Mouse (Mus musculus) limb, embryonic 14.5 days (tissue): Measurements from ENCODE around the gene Nit2. TPM values are rescaled to one million over a fixed set of nuclear protein-coding genes. Genes with fewer than 3 reads are reported as not detected.

Experiments
- ATAC-seq: fragments of 200-750 bp; cut with Nextera tagmentation; 2 replicates; pipeline ENCODE4 v1.8.0; 2017; ENCODE audit warnings: low read depth, moderate number of reproducible peaks, moderate TSS enrichment; ENCODE audit not compliant: low FRiP score
- DNase-seq: peaks from one replicate; pipeline ENCODE4 v3.0.0-alpha.2; 2015; ENCODE audit warnings: low spot score
- H3K27ac ChIP-seq: fragments of 300-500 bp; sonication (generic); replicated peaks from 2 replicates; pipeline ENCODE4 v1.5.1; 2014; ENCODE audit warnings: low read depth, mild to moderate bottlenecking, low read length, moderate library complexity, mixed read lengths
- H3K27me3 ChIP-seq: fragments of 300-500 bp; sonication (generic); 2 replicates; pipeline ENCODE4 v1.6.1; 2014; ENCODE audit warnings: low read length, mixed read lengths; ENCODE audit not compliant: control insufficient read depth, insufficient read depth
- H3K36me3 ChIP-seq: fragments of 300-500 bp; sonication (generic); 2 replicates; pipeline ENCODE4 v1.6.1; 2014; ENCODE audit warnings: mild to moderate bottlenecking, low read length, moderate library complexity, mixed read lengths; ENCODE audit not compliant: control insufficient read depth, insufficient read depth
- H3K4me1 ChIP-seq: fragments of 300-500 bp; sonication (generic); 2 replicates; pipeline ENCODE4 v1.6.1; 2014; ENCODE audit warnings: antibody characterized with exemption, low read length, mixed read lengths; ENCODE audit not compliant: control insufficient read depth, insufficient read depth
- H3K4me2 ChIP-seq: fragments of 300-500 bp; sonication (generic); replicated peaks from 2 replicates; pipeline ENCODE4 v1.6.1; 2014; ENCODE audit warnings: low read depth, mild to moderate bottlenecking, low read length, moderate library complexity; ENCODE audit not compliant: severe bottlenecking
- H3K4me3 ChIP-seq: fragments of 300-500 bp; sonication (generic); replicated peaks from 2 replicates; pipeline ENCODE4 v1.5.1; 2014; ENCODE audit warnings: low read length
- H3K9ac ChIP-seq: fragments of 300-500 bp; sonication (generic); 2 replicates; pipeline ENCODE4 v1.6.1; 2014; ENCODE audit warnings: mild to moderate bottlenecking, low read depth, low read length, moderate library complexity; ENCODE audit not compliant: severe bottlenecking
- H3K9me3 ChIP-seq: fragments of 300-500 bp; sonication (generic); 2 replicates; pipeline ENCODE4 v1.6.1; 2016; ENCODE audit warnings: low read length; ENCODE audit not compliant: control insufficient read depth
- POLR2A ChIP-seq: fragments of 200-500 bp; IDR thresholded peaks from 2 replicates; pipeline ENCODE4 v1.8.0; 2012; ENCODE audit warnings: inconsistent platforms, mild to moderate bottlenecking, moderate library complexity, borderline replicate concordance; ENCODE audit not compliant: insufficient read depth, insufficient read length; ENCODE audit errors: extremely low read depth
- WGBS: fragments of 180-500 bp; shearing (Covaris S2); extraction: QIAGEN DNeasy Blood & Tissue Kit; methylation state at CpG from one replicate; pipeline ENCODE4 v1.1.7; 2014; 5-methylcytosine and 5-hydroxymethylcytosine counted together
- polyA plus RNA-seq, 2 experiments: library from polyadenylated mRNA; depleted of rRNA in 1 of 2; stranded (reverse) in 1 of 2; unstranded in 1 of 2; fragments of >200 nt; fragmentation: Nextera tagmentation in 1 of 2; extraction: Ambion mirVana in 1 of 2; gene quantifications; 2 replicates each; pipeline versions ENCODE4 v1.2.1 to v1.2.3; 2012 to 2014

Gene Nit2
- polyA plus RNA-seq, 2 experiments, result 46.4 to 83.0 TPM

- TF ChIP-seq POLR2A, result no peak
- Histone ChIP-seq H3K9me3 (no peaks in the 10 kb centered on the region), H3K27ac (no peak overlapping the region), H3K36me3 (peaks cover 38% of the 10 kb centered on the region), H3K4me1 (no peaks in the 10 kb centered on the region; the same call in 1 of the 2 replicates), H3K9ac (no peak overlapping the region), H3K4me2 (no peak overlapping the region), H3K27me3 (no peaks in the 10 kb centered on the region), H3K4me3 (no peak overlapping the region)
- no peak for ATAC-seq
- no peak for DNase-seq
- 77% methylated on average over 6 of the region's 6 CpGs for WGBS
Observed at GRCm38 (mm10) chr16:57171570-57171969, 4.4 kb upstream of the Nit2 start.

GRCm38 (mm10) chr16:57171161-57171560 lies 4.0 kb upstream of the Nit2 start:
- no peak for TF ChIP-seq POLR2A
- Histone ChIP-seq H3K27me3 (no peaks in the 10 kb centered on the region), H3K4me2 (no peak overlapping the region), H3K4me1 (no peaks in the 10 kb centered on the region; the same call in 1 of the 2 replicates), H3K9me3 (no peaks in the 10 kb centered on the region), H3K4me3 (no peak overlapping the region), H3K9ac (no peak overlapping the region), H3K27ac (no peak overlapping the region), H3K36me3 (peaks cover 34% of the 10 kb centered on the region)
- DNase-seq (no peak), ATAC-seq (no peak)
- WGBS, result 93% methylated on average over 8 of the region's 8 CpGs

GRCm38 (mm10) chr16:57168236-57168635 lies 1.1 kb upstream of the Nit2 start:
- H3K36me3 ChIP-seq, result peaks cover 37% of the 10 kb centered on the region
- H3K4me3 ChIP-seq, result no peak overlapping the region
- no peaks in the 10 kb centered on the region for H3K9me3 ChIP-seq
- DNase-seq (no peak), ATAC-seq (no peak)
- WGBS, result 82% methylated on average over 4 of the region's 4 CpGs
- no peaks in the 10 kb centered on the region for H3K27me3 ChIP-seq
- H3K4me2 ChIP-seq, result no peak overlapping the region
- peaks cover 3% of the 10 kb centered on the region; the same call in 1 of the 2 replicates for H3K4me1 ChIP-seq
- no peak overlapping the region for H3K9ac ChIP-seq
- no peak overlapping the region for H3K27ac ChIP-seq
- no peak for TF ChIP-seq POLR2A

- DNase-seq (no peak), ATAC-seq (peak; percentile 6; the same call in 1 of the 2 replicates)
Observed at GRCm38 (mm10) chr16:57167514-57167912, 372 bp upstream of the Nit2 start.

GRCm38 (mm10) chr16:57166086-57166485 lies 1.1 kb downstream of the Nit2 start:
- TF ChIP-seq POLR2A, result no peak
- Histone ChIP-seq H3K36me3 (peaks cover 30% of the 10 kb centered on the region), H3K9ac (0 out of 2 replicates have a peak overlapping the region, but pooled peaks have one; percentile 80), H3K4me1 (peaks cover 3% of the 10 kb centered on the region; the same call in 1 of the 2 replicates), H3K9me3 (no peaks in the 10 kb centered on the region), H3K27me3 (no peaks in the 10 kb centered on the region), H3K27ac (no peak overlapping the region), H3K4me3 (peak overlapping the region; percentile 75), H3K4me2 (peak overlapping the region; percentile 54)
- WGBS, result 83% methylated on average over 6 of the region's 6 CpGs
- no peak for ATAC-seq
- no peak for DNase-seq

More at GRCm38 (mm10) chr16:57167514-57167912, 372 bp upstream of the Nit2 start:
- no peaks in the 10 kb centered on the region for H3K27me3 ChIP-seq
- H3K9me3 ChIP-seq, result no peaks in the 10 kb centered on the region
- H3K27ac ChIP-seq, result peak overlapping the region; percentile 89; the same call in 1 of the 2 replicates
- peaks cover 39% of the 10 kb centered on the region for H3K36me3 ChIP-seq
- peak overlapping the region; percentile 75 for H3K4me3 ChIP-seq
- H3K4me2 ChIP-seq, result peak overlapping the region; percentile 54
- 24% methylated on average over 5 of the region's 5 CpGs for WGBS
- TF ChIP-seq POLR2A, result no peak
- H3K9ac ChIP-seq, result peak overlapping the region; percentile 80
- H3K4me1 ChIP-seq, result peaks cover 3% of the 10 kb centered on the region; the same call in 1 of the 2 replicates
